Mouse (Mus musculus): ENCODE measurements at regions not wholly inside any gene's neighbourhood (a gene's known extent, or its start where the extent isn't known, plus 50 kb on each side); places are given as distances from the start of the nearest gene placed in this dataset.
A peak's percentile ranks its signal among the peaks of the same experiment; 100 is the strongest.

DNA sequence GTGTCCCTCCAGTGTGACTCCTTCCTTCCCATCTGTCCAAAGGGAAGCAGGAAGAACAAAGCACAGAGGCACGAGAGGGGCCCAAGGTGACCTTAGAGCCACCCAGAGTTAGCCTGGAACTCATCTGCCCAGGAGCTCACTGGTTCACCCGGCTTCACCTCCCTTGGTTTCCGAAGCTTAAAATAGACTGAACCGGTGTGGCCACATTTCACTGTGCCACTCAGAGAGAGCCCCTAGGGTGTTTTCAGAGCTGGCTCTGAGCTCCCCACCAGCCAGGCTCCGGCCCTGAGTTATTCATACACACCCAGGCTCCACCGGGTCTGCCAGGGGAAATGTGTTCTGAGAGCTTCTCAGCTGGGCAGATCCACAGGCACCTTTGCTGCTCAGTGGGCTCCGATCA lies 53.0 kb upstream of the Adrb1 start:
- no peak overlapping the region for H3K9ac ChIP-seq (ENCODE audit: low read depth, low read length)
- no peak overlapping the region for H3K4me3 ChIP-seq (ENCODE audit: low read depth, low read length)
- H3K4me2 ChIP-seq (ENCODE audit: low read depth, low read length) = no peak overlapping the region
- ATAC-seq (ENCODE audit: low read depth) = peak; percentile 84
- peak; percentile 73 for DNase-seq (ENCODE audit: low spot score)
- peaks cover 4% of the 10 kb centered on the region; the same call in 1 of the 2 replicates for H3K4me1 ChIP-seq (ENCODE audit: control insufficient read depth, insufficient read depth, low read length)
- H3K9me3 ChIP-seq (ENCODE audit: control insufficient read depth, low read length) = no peaks in the 10 kb centered on the region
- H3K27me3 ChIP-seq (replicated peaks; ENCODE audit: control insufficient read depth, insufficient read depth, low read length) = no peaks in the 10 kb centered on the region
- whole genome bisulfite sequencing = 22% methylated on average over 7 of the region's 7 CpGs
- no peak overlapping the region for H3K27ac ChIP-seq (replicated peaks; ENCODE audit: low read depth, low read length)
- no peaks in the 10 kb centered on the region for H3K36me3 ChIP-seq (ENCODE audit: control insufficient read depth, insufficient read depth, low read length)

DNA sequence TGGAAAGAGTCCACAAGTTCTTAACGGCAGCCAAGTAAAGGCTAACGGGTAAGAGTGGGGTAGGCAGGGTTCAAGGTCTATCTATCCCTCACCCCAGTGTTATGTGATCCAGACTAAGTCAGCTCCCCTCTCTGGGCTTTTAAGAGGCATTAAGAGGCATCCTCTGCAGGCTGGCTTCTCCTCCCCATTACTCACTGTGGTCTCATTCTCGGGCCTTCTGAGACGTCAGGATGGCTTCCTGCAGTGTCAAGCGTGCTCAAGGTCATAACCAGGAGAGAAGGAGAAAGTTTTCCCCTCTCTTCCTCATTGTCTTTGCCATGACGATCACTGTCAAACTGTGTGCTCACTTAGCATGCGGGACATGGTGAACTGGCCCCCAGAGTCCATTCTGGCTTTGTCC lies 52.5 kb upstream of the Adrb1 start:
- H3K36me3 ChIP-seq (ENCODE audit: control insufficient read depth, insufficient read depth, low read length) = no peaks in the 10 kb centered on the region
- H3K4me3 ChIP-seq (ENCODE audit: low read depth, low read length) = no peak overlapping the region
- 54% methylated on average over 7 of the region's 7 CpGs for WGBS
- ATAC-seq (ENCODE audit: low read depth) = 0 out of 2 replicates have a peak, but pooled peaks have one; percentile 4
- H3K27me3 ChIP-seq (replicated peaks; ENCODE audit: control insufficient read depth, insufficient read depth, low read length) = no peaks in the 10 kb centered on the region
- H3K4me1 ChIP-seq (ENCODE audit: control insufficient read depth, insufficient read depth, low read length) = peaks cover 4% of the 10 kb centered on the region; the same call in 1 of the 2 replicates
- no peak overlapping the region for H3K4me2 ChIP-seq (ENCODE audit: low read depth, low read length)
- no peak overlapping the region for H3K9ac ChIP-seq (ENCODE audit: low read depth, low read length)
- H3K9me3 ChIP-seq (ENCODE audit: control insufficient read depth, low read length) = no peaks in the 10 kb centered on the region
- H3K27ac ChIP-seq (replicated peaks; ENCODE audit: low read depth, low read length) = no peak overlapping the region
- no peak for DNase-seq (ENCODE audit: low spot score)

All from embryonic facial prominence, embryonic 14.5 days (tissue).